Mouse (Mus musculus) liver, adult 2 months (tissue): ENCODE data around the gene Atp5j.

ENCODE experiments used
- CTCF ChIP-seq: fragments of 200-500 bp; IDR thresholded peaks from 2 replicates; pipeline ENCODE4 v1.5.1; 2011; ENCODE audit warnings: low read depth, low read length, control low read depth
- POLR2A ChIP-seq: fragments of 200-500 bp; IDR thresholded peaks from 2 replicates; pipeline ENCODE4 v1.6.1; 2011; ENCODE audit warnings: low read length, control low read depth; ENCODE audit not compliant: insufficient read depth; ENCODE audit errors: extremely low read depth

GRCm38 (mm10) chr16:84790595-84791165 lies 44.7 kb downstream of the Atp5j start:
- TF ChIP-seq CTCF (no peak), POLR2A (no peak)
